Mouse (Mus musculus): ENCODE results near the gene Hydin. TPM values are rescaled to one million over a fixed set of nuclear protein-coding genes. Genes with fewer than 3 reads are reported as not detected.
"Not testable (repeated sequence)": the region's sequence is repeated elsewhere in the genome, so short reads cannot be mapped to it uniquely, and the experiment has no call there.

The Hydin gene
- polyA plus RNA-seq, 1 experiment from 2014 or later = 0.12 TPM

- H3K27ac ChIP-seq (ENCODE audit: low read depth) = no peak overlapping the region
- H3K9ac ChIP-seq = no peak overlapping the region
- H3K36me3 ChIP-seq (ENCODE audit: insufficient read depth) = no peaks in the 10 kb centered on the region
- H3K4me2 ChIP-seq = no peak overlapping the region
- no peaks in the 10 kb centered on the region for H3K27me3 ChIP-seq (ENCODE audit: insufficient read depth, low read length)
- WGBS = 75% methylated on average over 21 of the region's 21 CpGs
- H3K4me3 ChIP-seq (ENCODE audit: low read depth, low read length) = no peak overlapping the region
- DNase-seq = peak; percentile 17
- H3K9me3 ChIP-seq (ENCODE audit: low read depth, low read length) = no peaks in the 10 kb centered on the region
- no peak for TF ChIP-seq CTCF (IDR thresholded peaks at IDR 0.05; ENCODE audit: low read depth)
- H3K4me1 ChIP-seq (ENCODE audit: insufficient read depth) = no peaks in the 10 kb centered on the region
- ATAC-seq (ENCODE audit: insufficient read depth) = no peak
These were observed 8.9 kb downstream of the Hydin start for GRCm38 (mm10) chr8:110275465-110276258.

- H3K27me3 ChIP-seq (ENCODE audit: insufficient read depth, low read length) = no peaks in the 10 kb centered on the region
- ATAC-seq (ENCODE audit: insufficient read depth) (no peak), DNase-seq (peak; percentile 60)
- H3K36me3 ChIP-seq (ENCODE audit: insufficient read depth) = no peaks in the 10 kb centered on the region
- H3K9me3 ChIP-seq (ENCODE audit: low read depth, low read length) = no peaks in the 10 kb centered on the region
- no peak overlapping the region for H3K4me3 ChIP-seq (ENCODE audit: low read depth, low read length)
- no peak overlapping the region for H3K27ac ChIP-seq (ENCODE audit: low read depth)
- H3K9ac ChIP-seq = no peak overlapping the region
- H3K4me1 ChIP-seq (ENCODE audit: insufficient read depth) = no peaks in the 10 kb centered on the region
- no peak for TF ChIP-seq CTCF (IDR thresholded peaks at IDR 0.05; ENCODE audit: low read depth)
- H3K4me2 ChIP-seq = no peak overlapping the region
- 78% methylated on average over 1 of the region's 1 CpGs for WGBS
These were observed 9.4 kb downstream of the Hydin start for GRCm38 (mm10) chr8:110276259-110276560.

GRCm38 (mm10) chr8:110312715-110313114, 45.9 kb downstream of the Hydin start:
- Histone ChIP-seq H3K36me3 (ENCODE audit: insufficient read depth) (no peaks in the 10 kb centered on the region), H3K9ac (no peak overlapping the region), H3K4me3 (ENCODE audit: low read depth, low read length) (no peak overlapping the region), H3K4me2 (no peak overlapping the region), H3K27ac (ENCODE audit: low read depth) (no peak overlapping the region), H3K4me1 (ENCODE audit: insufficient read depth) (no peaks in the 10 kb centered on the region), H3K9me3 (ENCODE audit: low read depth, low read length) (no peaks in the 10 kb centered on the region), H3K27me3 (ENCODE audit: insufficient read depth, low read length) (no peaks in the 10 kb centered on the region)
- no peak for DNase-seq
- no peak for TF ChIP-seq CTCF (IDR thresholded peaks at IDR 0.05; ENCODE audit: low read depth)
- no peak for ATAC-seq (ENCODE audit: insufficient read depth)
- 68% methylated on average over 2 of the region's 2 CpGs for WGBS

DNA sequence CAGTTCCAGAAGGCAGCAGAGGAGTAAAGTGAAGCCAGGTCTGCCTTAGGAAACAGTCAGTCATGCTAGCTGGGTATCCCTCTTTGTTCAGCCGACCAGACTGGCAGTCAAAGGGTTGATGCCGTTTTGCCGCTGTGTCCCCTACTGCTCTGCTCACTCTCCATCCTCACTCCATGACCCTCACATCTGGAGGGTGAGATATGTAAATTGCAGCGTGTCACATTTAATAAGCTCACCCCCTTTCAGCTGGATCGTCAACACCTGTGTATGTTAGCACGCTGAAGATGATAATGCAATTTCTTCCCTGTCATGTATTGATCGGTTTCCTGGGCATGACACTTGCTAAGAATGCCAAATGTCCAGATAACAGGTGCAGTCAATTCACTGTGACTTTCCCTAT, 49.0 kb downstream of the Hydin start:
- Histone ChIP-seq H3K36me3 (ENCODE audit: insufficient read depth) (no peaks in the 10 kb centered on the region), H3K4me2 (no peak overlapping the region), H3K4me1 (ENCODE audit: insufficient read depth) (no peaks in the 10 kb centered on the region), H3K9ac (no peak overlapping the region), H3K9me3 (ENCODE audit: low read depth, low read length) (no peaks in the 10 kb centered on the region), H3K4me3 (ENCODE audit: low read depth, low read length) (no peak overlapping the region), H3K27me3 (ENCODE audit: insufficient read depth, low read length) (no peaks in the 10 kb centered on the region), H3K27ac (ENCODE audit: low read depth) (no peak overlapping the region)
- DNase-seq (no peak), ATAC-seq (ENCODE audit: insufficient read depth) (no peak)
- WGBS = 61% methylated on average over 7 of the region's 7 CpGs
- no peak for TF ChIP-seq CTCF (IDR thresholded peaks at IDR 0.05; ENCODE audit: low read depth)

DNA sequence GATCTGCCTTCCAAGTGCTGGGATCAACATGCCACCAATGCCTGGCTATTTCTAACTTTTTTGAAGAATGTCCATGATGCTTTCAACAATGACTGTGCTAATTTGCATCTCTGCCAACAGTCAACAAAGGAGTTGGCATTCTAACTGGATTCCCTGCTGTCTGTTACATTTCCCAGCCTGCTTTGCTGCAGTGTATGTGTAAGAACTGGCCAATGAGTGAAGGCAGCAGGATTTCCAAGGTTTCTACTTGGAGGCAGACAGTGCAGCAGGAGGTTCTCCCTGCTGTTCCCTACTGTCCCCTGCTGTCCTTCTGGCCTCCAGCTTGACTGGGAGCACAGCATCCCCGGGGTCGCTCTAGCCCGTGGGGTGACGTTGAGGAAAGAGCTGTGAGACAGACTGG, 52.8 kb downstream of the Hydin start:
- WGBS = 71% methylated on average over 4 of the region's 4 CpGs
- H3K4me2 ChIP-seq = no peak overlapping the region
- H3K4me3 ChIP-seq (ENCODE audit: low read depth, low read length) = no peak overlapping the region
- no peaks in the 10 kb centered on the region for H3K27me3 ChIP-seq (ENCODE audit: insufficient read depth, low read length)
- no peak overlapping the region for H3K9ac ChIP-seq
- no peak for DNase-seq
- no peak overlapping the region for H3K27ac ChIP-seq (ENCODE audit: low read depth)
- ATAC-seq (ENCODE audit: insufficient read depth) = no peak
- no peaks in the 10 kb centered on the region for H3K36me3 ChIP-seq (ENCODE audit: insufficient read depth)
- H3K4me1 ChIP-seq (ENCODE audit: insufficient read depth) = no peaks in the 10 kb centered on the region
- TF ChIP-seq CTCF (IDR thresholded peaks at IDR 0.05; ENCODE audit: low read depth) = no peak
- H3K9me3 ChIP-seq (ENCODE audit: low read depth, low read length) = no peaks in the 10 kb centered on the region

DNA sequence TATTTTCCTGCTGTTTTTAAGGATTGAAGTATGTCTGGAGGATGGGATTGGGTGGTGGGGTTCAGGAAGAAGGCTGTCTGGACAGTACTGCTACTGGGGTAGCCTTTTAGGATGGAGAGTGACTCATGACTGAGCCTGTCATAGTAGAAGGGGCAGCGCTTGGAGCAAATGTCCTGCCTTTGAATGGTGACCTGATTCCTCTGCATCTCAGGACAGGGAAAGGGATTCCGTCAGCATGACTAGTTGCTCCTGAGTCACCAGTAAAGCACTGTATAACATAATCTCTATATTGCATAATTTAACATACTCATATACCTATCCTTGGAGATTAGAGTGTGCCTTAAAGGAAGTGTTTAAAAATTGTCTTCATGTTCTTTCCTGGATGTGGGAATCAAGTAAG, 54.7 kb downstream of the Hydin start:
- ATAC-seq (ENCODE audit: insufficient read depth) = no peak

DNA sequence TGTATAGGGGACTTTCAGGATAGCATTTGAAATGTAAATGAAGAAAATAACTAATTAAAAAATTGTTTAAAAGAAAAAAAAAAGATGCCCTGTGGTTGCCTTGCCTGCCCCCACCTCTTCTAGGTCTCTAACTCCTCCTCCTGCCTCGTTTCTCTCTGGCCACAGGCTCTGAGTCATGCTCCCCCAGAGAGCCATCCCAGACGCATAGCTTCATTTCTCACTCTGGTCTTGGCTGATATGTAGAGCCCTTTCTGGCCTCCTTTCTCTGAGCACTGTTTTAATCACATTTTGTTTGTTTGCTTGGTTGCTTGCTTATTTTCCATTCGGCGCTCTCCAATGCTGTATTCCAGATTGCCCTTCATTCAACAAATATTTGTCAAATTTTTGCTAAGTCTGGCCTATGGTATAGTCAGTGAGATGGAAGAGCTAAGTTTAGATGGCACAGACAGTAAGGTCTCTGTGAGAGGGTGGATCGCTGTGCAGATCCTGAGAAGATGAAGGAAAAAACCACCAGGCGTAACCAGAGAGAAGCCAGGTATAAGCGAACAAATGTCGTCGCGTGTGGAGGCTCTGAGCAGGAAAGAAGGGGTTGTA, 57.3 kb downstream of the Hydin start:
- ATAC-seq (ENCODE audit: insufficient read depth) = peak; percentile 73; the same call in 1 of the 2 replicates
- H3K4me3 ChIP-seq (ENCODE audit: low read depth, low read length) = no peak overlapping the region
- 66% methylated on average over 10 of the region's 10 CpGs for WGBS

More for the DNA sequence above, 54.7 kb downstream of the Hydin start:
- Histone ChIP-seq H3K36me3 (ENCODE audit: insufficient read depth) (no peaks in the 10 kb centered on the region), H3K4me1 (ENCODE audit: insufficient read depth) (no peaks in the 10 kb centered on the region), H3K27me3 (ENCODE audit: insufficient read depth, low read length) (no peaks in the 10 kb centered on the region), H3K27ac (ENCODE audit: low read depth) (no peak overlapping the region), H3K4me2 (no peak overlapping the region), H3K9ac (no peak overlapping the region), H3K4me3 (ENCODE audit: low read depth, low read length) (no peak overlapping the region), H3K9me3 (ENCODE audit: low read depth, low read length) (no peaks in the 10 kb centered on the region)
- TF ChIP-seq CTCF (IDR thresholded peaks at IDR 0.05; ENCODE audit: low read depth) = no peak
- WGBS = 83% methylated on average over 2 of the region's 2 CpGs
- no peak for DNase-seq

GRCm38 (mm10) chr8:110327120-110327519, 60.3 kb downstream of the Hydin start:
- H3K27ac ChIP-seq (ENCODE audit: low read depth); ATAC-seq (ENCODE audit: insufficient read depth); H3K4me2 ChIP-seq; H3K27me3 ChIP-seq (ENCODE audit: insufficient read depth, low read length); H3K9me3 ChIP-seq (ENCODE audit: low read depth, low read length); H3K9ac ChIP-seq; H3K4me3 ChIP-seq (ENCODE audit: low read depth, low read length); H3K36me3 ChIP-seq (ENCODE audit: insufficient read depth); H3K4me1 ChIP-seq (ENCODE audit: insufficient read depth): not testable (repeated sequence)
- peak; percentile 20 for DNase-seq

More for the DNA sequence above, 57.3 kb downstream of the Hydin start:
- DNase-seq = peak; percentile 76
- TF ChIP-seq CTCF (IDR thresholded peaks at IDR 0.05; ENCODE audit: low read depth) = no peak
- Histone ChIP-seq H3K4me2 (no peak overlapping the region), H3K9me3 (ENCODE audit: low read depth, low read length) (no peaks in the 10 kb centered on the region), H3K36me3 (ENCODE audit: insufficient read depth) (no peaks in the 10 kb centered on the region), H3K27ac (ENCODE audit: low read depth) (no peak overlapping the region), H3K9ac (no peak overlapping the region), H3K27me3 (ENCODE audit: insufficient read depth, low read length) (no peaks in the 10 kb centered on the region), H3K4me1 (ENCODE audit: insufficient read depth) (no peaks in the 10 kb centered on the region)
